Mouse (Mus musculus) adrenal gland, adult 2 months (tissue): ENCODE measurements at regions not wholly inside any gene's neighbourhood (a gene's known extent, or its start where the extent isn't known, plus 50 kb on each side); places are given as distances from the start of the nearest gene placed in this dataset.
A peak's percentile ranks its signal among the peaks of the same experiment; 100 is the strongest.

ENCODE experiments used
- DNase-seq: peaks from one replicate; pipeline ENCODE4 v3.0.0; 2021

GRCm38 (mm10) chr13:32649982-32650381 is 133.8 kb downstream of the Mylk4 start:
- no peak for DNase-seq

DNA sequence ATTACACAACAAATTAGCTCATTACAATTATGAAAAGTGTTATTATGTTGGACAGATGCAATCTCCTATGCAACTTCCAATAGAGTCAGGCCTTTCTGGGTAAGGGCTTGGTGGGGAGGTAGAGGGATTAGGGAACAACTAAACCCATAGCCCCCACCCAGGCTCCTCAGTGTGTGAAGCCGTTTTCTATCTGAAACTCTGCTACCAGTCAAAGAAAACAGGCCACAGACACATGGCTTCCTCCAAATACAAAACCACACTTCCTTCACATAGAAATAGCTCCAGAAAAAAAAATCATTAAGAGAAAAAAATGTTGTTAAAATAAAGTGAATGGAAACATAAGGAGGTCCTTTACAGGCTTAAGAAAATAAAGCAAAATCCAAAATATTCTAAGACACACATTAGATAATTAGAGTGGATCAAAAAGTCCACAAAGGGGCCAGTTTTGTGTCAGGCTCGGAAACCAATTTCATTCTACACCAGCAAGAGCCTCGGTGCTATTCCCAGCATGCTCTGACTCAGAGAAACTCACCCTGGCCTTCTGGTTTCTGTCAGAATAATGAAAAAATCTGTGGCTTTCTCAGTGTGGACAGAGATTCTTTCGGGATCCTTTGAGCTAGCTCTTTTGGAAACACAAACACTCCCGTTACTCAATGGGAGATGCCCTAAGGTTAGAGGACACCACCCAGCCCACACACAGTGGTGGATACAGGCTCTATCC is 140.6 kb downstream of the Mylk4 start:
- no peak for DNase-seq

GRCm38 (mm10) chr13:32640941-32641340 is 142.8 kb downstream of the Mylk4 start:
- DNase-seq, result no peak

DNA sequence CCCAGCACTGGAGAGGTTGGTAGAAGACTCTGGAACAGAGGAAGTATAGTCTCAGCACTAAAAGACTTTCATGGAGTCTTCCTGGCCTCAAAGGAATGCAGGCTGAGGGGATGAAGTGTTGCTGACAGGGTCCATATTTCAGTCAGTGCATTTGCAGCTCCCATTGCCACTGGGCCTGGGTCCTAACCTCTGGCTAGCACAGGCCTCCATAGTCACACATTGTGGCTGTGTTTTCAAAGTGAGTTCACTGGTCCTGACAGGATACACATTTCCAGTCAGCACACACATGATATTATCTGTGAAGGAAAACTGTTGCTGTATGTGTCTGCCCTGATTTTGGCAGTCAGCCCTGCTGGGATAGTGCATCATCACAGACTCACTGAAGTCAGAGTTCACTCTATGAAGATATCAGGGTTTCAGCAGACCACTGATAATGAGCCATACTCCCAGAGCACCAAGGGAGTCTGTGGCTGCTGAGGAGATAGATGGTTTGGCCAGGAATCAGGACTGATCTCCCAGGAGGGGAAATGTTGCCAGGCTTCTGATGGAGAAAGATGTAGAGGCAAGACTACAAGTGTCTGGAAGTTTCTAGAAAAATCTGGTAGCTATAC is 153.5 kb downstream of the Mylk4 start:
- peak; percentile 19 for DNase-seq

GRCm38 (mm10) chr13:32613916-32614315 is 169.8 kb downstream of the Mylk4 start:
- DNase-seq, result no peak

GRCm38 (mm10) chr13:32611551-32612295 is 172.0 kb downstream of the Mylk4 start:
- no peak for DNase-seq

DNA sequence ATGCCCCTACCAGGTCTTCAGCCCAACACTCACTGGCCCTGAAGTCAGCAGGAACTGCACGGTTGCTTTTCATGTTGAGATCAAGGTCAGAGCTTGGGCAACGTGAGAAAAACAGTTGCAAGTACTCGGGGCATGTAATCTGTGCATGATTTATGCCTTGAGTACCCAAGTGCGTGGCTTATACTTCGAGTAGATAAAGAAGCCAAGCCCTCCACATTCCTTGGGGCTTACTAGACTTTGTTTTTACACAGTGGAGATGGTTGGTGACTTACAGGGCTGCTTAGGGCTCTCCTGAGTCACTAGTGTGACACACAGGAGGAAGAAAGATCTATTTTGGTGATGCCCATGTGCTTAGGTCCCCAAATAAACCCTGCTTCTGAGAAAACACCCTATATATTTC is 172.8 kb downstream of the Mylk4 start:
- peak; percentile 65 for DNase-seq

- DNase-seq, result no peak
Measured at GRCm38 (mm10) chr13:32608413-32608812, 175.3 kb downstream of the Mylk4 start.

DNA sequence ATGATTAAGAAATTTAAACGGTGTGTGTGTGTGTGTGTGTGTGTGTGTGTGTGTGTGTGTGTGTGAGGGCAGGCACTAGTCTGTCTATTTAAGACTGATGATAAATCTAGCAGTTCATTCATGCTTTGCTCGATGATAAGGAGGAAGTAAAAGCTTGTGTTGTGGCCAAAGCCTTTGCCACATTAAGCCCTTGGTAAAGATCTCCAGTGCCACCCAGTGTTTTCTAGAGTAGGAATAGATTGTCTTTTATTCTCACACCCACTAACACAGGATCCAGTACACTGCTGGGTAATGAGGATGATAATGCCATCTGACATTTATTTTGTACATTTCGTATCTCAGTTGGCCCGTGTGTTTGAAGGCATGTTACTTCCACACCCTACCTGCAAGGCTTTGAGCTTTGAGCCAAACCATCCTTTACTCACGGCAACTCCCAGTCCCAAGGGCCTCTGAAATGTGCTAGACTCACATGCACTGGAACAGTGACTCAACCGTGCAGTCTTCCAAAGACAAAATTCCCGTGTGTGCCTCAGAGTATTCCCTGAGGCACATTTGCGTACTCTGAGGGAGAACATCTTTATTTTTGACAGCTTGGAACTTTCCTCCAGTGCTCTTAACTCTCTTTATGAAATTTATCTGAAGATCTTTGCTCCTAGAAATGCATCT is 179.7 kb downstream of the Mylk4 start:
- DNase-seq, result no peak

DNA sequence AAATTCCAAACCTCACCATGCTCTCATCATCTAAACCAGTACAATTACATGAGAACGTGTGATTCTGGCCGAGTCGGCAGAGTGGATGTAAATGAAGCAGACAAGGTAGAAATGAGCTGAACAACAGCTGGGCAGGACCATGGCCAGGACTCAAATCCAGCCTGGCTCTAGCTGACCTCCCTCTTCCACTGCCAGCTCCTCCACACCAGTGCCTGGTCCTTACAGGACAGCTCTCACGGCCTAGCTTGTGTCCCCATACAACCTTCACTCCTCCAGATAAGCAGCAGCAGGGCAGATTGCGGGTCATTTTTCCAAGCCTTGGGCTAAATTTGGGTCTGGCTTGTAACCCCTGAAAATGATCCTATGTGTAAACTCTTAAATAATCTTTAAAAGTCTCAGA is 182.4 kb downstream of the Mylk4 start:
- DNase-seq, result no peak

DNA sequence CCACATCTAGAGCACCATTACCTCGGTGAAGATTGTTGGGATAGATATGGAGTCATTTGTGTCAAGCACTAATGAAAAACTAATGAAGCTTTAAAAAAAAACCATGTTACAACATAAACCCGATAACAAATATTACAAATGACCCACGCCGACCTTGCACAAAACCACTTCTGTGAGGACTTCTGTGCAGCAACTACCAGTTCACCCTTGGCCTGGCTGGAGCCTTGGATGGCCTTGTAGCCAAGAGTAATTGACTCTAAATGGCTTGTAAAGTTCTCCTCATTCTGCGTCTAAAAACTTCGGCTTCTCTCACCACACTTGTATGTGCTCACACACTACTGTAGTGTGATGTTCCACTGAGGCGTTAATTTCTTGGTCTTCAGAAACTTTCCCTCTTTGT is 190.1 kb downstream of the Mylk4 start:
- DNase-seq, result peak; percentile 41

- peak; percentile 21 for DNase-seq
Measured at GRCm38 (mm10) chr13:32593131-32593530, 190.6 kb downstream of the Mylk4 start.

GRCm38 (mm10) chr13:32581598-32581997 is 202.2 kb downstream of the Mylk4 start:
- DNase-seq, result no peak

- no peak for DNase-seq
Measured at GRCm38 (mm10) chr13:32567850-32568249, 215.9 kb downstream of the Mylk4 start.

DNA sequence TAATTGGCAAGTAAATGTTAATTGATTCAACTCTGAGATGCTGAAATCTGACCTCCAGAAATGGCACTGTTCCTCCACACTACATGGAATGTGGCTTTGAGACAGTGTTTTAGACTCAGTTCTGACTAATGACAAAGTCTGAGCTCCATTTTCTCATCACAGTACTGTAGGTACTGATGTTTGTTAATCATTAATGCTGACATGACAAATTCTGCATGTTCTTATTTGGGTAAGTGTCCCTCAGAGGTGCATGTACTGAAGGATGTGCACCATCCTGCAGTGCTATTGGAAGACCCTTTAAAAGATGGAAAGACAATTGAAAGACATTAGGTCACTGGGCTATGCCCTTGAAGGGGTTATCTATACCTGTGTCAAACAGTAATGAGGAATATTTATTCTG is 222.1 kb upstream of the Gmds start:
- no peak for DNase-seq

DNA sequence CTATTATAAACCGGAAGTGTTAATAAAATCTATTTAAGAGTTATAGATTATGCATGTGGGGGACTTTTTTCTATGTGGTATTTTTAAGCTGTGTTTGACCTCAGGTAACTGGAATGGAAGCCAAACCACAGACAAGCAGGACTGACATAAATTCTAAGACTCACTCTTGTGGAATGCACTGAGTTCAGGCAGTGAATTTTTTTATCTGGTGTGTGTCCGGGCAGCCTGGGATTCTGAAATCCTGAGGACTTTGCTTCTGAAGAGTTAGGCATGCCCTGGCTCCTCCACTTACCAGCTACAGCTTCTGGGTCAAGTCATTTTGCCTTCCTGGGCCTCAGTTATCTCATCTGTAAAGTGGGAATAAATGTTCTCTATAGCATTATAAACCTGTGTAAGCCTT is 217.9 kb upstream of the Gmds start:
- DNase-seq, result peak; percentile 32

DNA sequence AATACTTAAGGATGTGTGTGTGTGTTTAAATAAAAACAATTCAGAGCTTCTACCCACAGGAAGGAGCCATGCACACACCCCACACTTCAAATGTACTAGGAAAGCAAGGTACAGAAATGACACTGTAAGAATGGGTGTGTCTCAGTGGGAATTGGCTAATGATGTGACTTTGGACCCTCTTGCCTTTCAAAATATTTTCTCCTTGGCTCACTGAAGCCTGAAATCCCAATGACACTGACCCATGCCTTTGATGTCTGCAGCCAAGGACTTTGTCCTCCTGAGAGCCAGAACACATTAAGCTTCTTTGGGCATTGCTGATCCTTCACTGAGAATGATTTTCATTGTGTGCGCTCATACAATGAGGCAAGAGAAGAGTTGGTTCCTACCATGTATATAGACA is 216.5 kb upstream of the Gmds start:
- peak; percentile 38 for DNase-seq

DNA sequence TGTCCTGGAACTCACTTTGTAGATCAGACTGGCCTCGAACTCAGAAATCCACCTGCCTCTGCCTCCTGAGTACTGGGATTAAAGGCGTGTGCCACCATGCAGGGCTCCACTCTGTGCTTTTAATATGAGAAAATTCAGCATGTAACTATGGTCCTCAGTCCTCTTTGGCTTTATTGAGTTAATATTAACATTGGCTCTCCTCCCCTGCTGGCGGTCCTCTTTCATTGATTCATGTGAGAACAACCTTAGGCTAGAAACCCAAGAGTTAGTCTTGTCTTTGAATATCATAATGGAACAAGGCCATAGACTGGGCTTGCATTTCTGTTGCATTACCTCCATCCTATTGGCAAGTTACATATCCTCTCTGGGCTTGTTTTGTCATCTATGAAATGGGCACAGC is 216.1 kb upstream of the Gmds start:
- DNase-seq, result peak; percentile 1

GRCm38 (mm10) chr13:32553136-32553535 is 214.6 kb upstream of the Gmds start:
- DNase-seq, result no peak

GRCm38 (mm10) chr13:32550113-32550512 is 211.6 kb upstream of the Gmds start:
- DNase-seq, result no peak

DNA sequence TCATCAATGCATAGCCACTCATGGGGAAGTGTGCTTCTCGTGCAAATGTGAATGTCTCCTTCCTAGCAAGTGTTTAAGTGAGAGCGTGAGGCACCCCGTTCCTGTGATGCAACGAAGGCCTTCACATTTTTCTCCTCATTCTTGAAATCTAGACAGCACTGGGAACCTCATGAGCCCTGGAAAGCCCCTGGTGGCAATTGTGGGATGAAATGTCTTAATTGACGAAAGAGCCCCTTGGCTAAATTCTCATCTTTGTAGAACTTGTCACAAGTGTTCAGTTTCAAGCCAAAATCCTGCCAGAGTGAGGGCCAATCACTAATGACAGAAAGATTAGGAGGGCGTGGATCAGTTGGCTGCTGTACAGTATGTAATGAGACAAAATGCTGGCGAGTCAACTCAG is 208.6 kb upstream of the Gmds start:
- DNase-seq, result no peak

DNA sequence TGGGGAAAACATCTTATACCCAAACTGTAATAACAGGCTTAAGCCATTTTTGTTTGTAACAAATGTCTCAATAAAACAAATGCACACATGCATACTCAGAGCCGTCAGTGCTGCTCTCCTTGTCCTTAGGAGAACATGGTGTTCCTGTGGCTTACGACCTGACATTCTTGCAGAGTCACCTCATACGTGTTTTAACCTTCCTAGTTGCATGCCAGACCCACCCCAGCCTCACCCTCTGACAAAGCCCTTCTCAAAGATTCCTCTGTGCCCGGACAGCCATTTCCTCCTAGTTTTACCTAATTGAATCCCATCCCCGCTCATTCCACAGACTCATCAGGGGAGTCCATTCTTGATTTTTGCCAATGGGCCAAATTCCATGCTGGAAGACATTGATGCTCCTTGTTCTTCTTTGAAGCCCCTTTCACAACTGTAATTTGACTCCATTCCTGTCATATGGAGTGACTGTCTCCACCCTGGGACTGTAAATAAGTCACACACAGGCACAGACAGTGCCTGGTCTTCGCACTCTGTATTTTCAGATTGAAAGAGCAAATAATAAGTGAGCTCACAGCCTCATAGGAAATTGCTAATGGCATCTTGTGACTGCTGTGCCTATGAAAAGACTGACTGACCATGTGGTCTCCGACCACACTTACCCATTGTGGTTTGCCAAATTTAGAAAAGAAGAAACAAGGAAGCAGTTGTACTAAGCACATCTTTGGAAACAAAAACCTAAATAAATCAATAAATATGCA is 206.6 kb upstream of the Gmds start:
- no peak for DNase-seq
